Mouse (Mus musculus): ENCODE results near the gene Ccdc85b. TPM values are rescaled to one million over a fixed set of nuclear protein-coding genes. Genes with fewer than 3 reads are reported as not detected.

Gene Ccdc85b
- total and polyA plus RNA-seq, 2 experiments from 2014 or later, result 15.3 to 19.3 TPM

DNA sequence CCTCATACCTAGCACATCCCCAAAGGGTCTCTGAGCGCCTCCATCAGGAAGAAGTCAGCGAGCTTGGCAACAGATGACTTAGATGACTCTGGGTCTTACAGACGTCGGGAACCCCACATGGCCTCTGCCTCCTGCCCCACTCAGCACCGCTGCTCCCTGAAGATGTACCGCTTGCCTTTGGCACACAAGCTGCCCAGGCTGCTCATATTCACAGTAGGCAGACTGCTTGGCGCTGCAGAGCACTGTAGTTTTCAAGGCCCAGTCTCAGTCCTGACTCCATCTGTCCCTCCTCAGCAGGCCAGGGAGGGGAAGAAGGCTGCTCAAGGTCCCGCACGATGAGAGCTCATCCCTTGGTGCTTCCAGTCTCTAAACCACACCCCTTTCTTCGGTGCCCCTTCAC lies 35.4 kb downstream of the Ccdc85b start:
- Histone ChIP-seq H3K4me3 (ENCODE audit: low read depth, low read length) (no peak overlapping the region), H3K27me3 (ENCODE audit: insufficient read depth, low read length) (no peaks in the 10 kb centered on the region), H3K9ac (no peak overlapping the region), H3K36me3 (ENCODE audit: insufficient read depth) (peaks cover 45% of the 10 kb centered on the region), H3K27ac (ENCODE audit: low read depth, low read length) (no peak overlapping the region), H3K4me1 (ENCODE audit: insufficient read depth) (peaks cover 8% of the 10 kb centered on the region; the same call in 1 of the 2 replicates), H3K9me3 (ENCODE audit: low read length) (no peaks in the 10 kb centered on the region), H3K4me2 (ENCODE audit: low read depth) (no peak overlapping the region)
- 80% methylated on average over 10 of the region's 10 CpGs for WGBS
- ATAC-seq (no peak), DNase-seq (no peak)
- no peak for TF ChIP-seq CTCF (IDR thresholded peaks at IDR 0.05; ENCODE audit: low read depth)

DNA sequence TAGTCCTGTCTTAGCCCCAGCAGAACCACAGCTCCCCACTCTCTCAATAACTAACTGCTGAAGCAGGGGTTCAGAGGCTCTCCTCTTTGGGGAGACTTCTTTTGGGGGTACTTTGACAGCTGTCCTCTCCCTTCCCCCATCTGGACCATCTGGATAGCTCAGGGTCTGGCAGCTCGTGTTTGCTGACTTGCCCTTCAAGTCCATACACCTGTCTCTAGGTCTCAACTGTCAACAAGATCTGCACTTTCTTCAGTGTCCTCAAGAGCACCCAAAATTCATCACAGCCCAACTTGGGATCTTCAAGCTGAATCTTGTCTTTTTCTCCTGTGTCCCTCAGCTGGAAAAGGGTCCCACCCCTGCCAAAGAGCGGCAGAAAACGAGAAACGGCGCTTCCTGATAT lies 35.9 kb downstream of the Ccdc85b start:
- H3K36me3 ChIP-seq (ENCODE audit: insufficient read depth), result peaks cover 40% of the 10 kb centered on the region
- no peak overlapping the region for H3K9ac ChIP-seq
- no peaks in the 10 kb centered on the region for H3K27me3 ChIP-seq (ENCODE audit: insufficient read depth, low read length)
- peaks cover 8% of the 10 kb centered on the region; the same call in 1 of the 2 replicates for H3K4me1 ChIP-seq (ENCODE audit: insufficient read depth)
- WGBS, result 81% methylated on average over 5 of the region's 5 CpGs
- ATAC-seq (no peak), DNase-seq (no peak)
- no peak overlapping the region for H3K4me2 ChIP-seq (ENCODE audit: low read depth)
- H3K4me3 ChIP-seq (ENCODE audit: low read depth, low read length), result no peak overlapping the region
- no peaks in the 10 kb centered on the region for H3K9me3 ChIP-seq (ENCODE audit: low read length)
- H3K27ac ChIP-seq (ENCODE audit: low read depth, low read length), result no peak overlapping the region
- TF ChIP-seq CTCF (IDR thresholded peaks at IDR 0.05; ENCODE audit: low read depth), result no peak

DNA sequence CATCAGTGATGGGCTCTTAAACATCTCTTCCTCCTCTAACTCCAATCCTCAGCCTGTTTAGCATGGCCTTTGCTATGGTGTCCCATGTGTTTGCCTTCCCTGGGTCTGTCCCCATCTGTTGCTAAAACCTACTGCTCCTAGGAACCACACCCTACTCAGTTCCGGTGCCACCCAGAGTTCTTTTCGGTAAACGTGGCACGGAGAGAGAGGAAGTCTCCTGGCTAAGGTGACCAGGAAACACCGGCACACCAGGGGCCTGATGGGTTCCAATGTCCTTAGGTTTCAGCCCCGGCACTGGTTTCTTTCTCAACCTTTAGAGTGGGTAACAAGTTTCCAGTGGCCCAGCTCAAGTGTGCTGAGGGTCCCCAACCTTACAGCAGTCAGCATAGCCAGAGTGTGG lies 37.1 kb downstream of the Ccdc85b start:
- DNase-seq (no peak), ATAC-seq (no peak)
- peaks cover 33% of the 10 kb centered on the region for H3K36me3 ChIP-seq (ENCODE audit: insufficient read depth)
- H3K9ac ChIP-seq, result no peak overlapping the region
- H3K9me3 ChIP-seq (ENCODE audit: low read length), result no peaks in the 10 kb centered on the region
- no peak overlapping the region for H3K4me3 ChIP-seq (ENCODE audit: low read depth, low read length)
- no peaks in the 10 kb centered on the region for H3K27me3 ChIP-seq (ENCODE audit: insufficient read depth, low read length)
- no peak overlapping the region for H3K4me2 ChIP-seq (ENCODE audit: low read depth)
- peaks cover 8% of the 10 kb centered on the region; the same call in 1 of the 2 replicates for H3K4me1 ChIP-seq (ENCODE audit: insufficient read depth)
- H3K27ac ChIP-seq (ENCODE audit: low read depth, low read length), result no peak overlapping the region
- WGBS, result 97% methylated on average over 6 of the region's 6 CpGs
- no peak for TF ChIP-seq CTCF (IDR thresholded peaks at IDR 0.05; ENCODE audit: low read depth)

DNA sequence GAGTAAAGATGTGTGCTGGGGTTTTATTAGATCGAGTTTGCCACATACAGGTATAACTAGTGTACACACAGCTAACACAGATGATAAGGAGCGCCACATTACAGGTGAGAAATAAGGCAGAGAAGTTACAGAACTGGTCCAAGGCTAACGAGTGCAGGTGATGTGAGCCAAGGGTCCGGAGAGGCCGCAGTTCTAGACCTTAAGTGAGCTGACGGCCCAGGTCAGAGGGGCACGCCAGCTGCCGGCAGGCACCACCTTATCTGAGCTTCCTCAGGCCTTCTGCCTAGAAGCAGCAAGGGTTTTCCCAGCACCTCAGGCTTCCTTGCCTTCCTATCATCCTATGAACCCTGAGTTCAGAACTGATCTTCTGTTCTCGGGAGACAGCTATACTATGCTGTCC lies 38.1 kb downstream of the Ccdc85b start:
- no peak for TF ChIP-seq CTCF (IDR thresholded peaks at IDR 0.05; ENCODE audit: low read depth)
- peaks cover 33% of the 10 kb centered on the region for H3K36me3 ChIP-seq (ENCODE audit: insufficient read depth)
- H3K4me2 ChIP-seq (ENCODE audit: low read depth), result no peak overlapping the region
- no peaks in the 10 kb centered on the region for H3K9me3 ChIP-seq (ENCODE audit: low read length)
- ATAC-seq, result no peak
- no peak for DNase-seq
- WGBS, result 94% methylated on average over 9 of the region's 9 CpGs
- no peak overlapping the region for H3K9ac ChIP-seq
- no peaks in the 10 kb centered on the region for H3K27me3 ChIP-seq (ENCODE audit: insufficient read depth, low read length)
- H3K27ac ChIP-seq (ENCODE audit: low read depth, low read length), result no peak overlapping the region
- H3K4me1 ChIP-seq (ENCODE audit: insufficient read depth), result peaks cover 8% of the 10 kb centered on the region; the same call in 1 of the 2 replicates
- H3K4me3 ChIP-seq (ENCODE audit: low read depth, low read length), result no peak overlapping the region

DNA sequence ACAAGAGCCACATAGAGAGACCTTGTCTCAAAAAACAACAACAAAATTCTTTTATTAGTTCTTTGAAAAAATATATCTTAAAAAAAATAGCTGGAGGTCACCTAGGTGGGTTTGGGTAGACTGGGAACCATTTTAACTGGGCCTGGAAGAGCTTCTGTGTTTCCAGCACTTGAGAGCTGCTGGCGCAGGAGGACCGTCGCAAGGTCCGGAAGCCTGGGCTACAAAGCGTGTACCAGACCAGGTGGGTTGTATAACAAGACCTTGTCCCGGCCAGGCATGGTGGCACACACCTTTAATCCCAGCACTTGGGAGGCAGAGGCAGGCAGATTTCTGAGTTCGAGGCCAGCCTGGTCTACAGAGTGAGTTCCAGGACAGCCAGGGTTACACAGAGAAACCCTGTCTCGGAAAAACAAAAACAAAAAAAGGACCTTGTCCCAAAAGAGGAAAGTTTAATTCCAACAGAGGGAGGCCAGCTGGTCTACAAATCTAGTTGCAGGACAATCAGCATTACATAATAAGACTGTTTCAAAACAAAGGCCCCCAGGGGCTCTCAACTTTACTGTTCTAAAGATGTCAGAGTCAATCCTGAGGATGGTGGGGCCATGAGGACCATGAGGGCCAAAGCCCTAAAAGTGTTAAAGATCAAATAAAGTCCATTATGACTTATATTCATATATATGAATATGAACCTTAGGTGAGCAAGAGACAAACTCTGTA lies 38.8 kb downstream of the Ccdc85b start:
- Histone ChIP-seq H3K27ac (ENCODE audit: low read depth, low read length) (no peak overlapping the region), H3K9me3 (ENCODE audit: low read length) (no peaks in the 10 kb centered on the region), H3K4me3 (ENCODE audit: low read depth, low read length) (no peak overlapping the region), H3K4me2 (ENCODE audit: low read depth) (no peak overlapping the region), H3K9ac (no peak overlapping the region), H3K27me3 (ENCODE audit: insufficient read depth, low read length) (no peaks in the 10 kb centered on the region), H3K4me1 (ENCODE audit: insufficient read depth) (peaks cover 8% of the 10 kb centered on the region; the same call in 1 of the 2 replicates), H3K36me3 (ENCODE audit: insufficient read depth) (peaks cover 33% of the 10 kb centered on the region)
- no peak for TF ChIP-seq CTCF (IDR thresholded peaks at IDR 0.05; ENCODE audit: low read depth)
- 97% methylated on average over 8 of the region's 8 CpGs for WGBS
- ATAC-seq, result no peak
- no peak for DNase-seq

DNA sequence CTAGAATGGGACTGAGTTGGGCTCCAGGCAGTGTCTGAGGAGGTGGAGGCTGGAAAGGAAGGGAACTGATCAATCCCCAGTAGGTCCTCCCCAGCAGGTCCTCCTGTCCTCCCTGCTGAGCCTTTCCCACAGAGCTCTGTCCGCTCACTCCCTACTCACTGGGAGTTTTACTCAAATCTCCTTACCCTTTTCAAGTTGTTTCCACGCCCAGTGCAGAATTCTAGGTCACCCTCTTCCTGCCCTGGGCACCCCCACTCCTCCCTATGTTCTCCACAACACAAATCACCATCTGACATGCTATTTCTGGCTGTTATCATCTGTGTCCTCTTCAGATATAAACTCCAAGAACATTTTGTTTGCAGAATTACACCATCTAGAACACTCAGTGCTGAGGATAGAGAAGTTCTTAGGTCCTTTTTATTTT lies 43.1 kb downstream of the Ccdc85b start:
- Histone ChIP-seq H3K4me2 (ENCODE audit: low read depth) (no peak overlapping the region), H3K27me3 (ENCODE audit: insufficient read depth, low read length) (no peaks in the 10 kb centered on the region), H3K27ac (ENCODE audit: low read depth, low read length) (no peak overlapping the region), H3K9ac (no peak overlapping the region), H3K36me3 (ENCODE audit: insufficient read depth) (peaks cover 5% of the 10 kb centered on the region), H3K4me1 (ENCODE audit: insufficient read depth) (no peaks in the 10 kb centered on the region), H3K4me3 (ENCODE audit: low read depth, low read length) (no peak overlapping the region), H3K9me3 (ENCODE audit: low read length) (no peaks in the 10 kb centered on the region)
- WGBS, result 61% methylated on average over 2 of the region's 2 CpGs
- ATAC-seq (no peak), DNase-seq (no peak)
- no peak for TF ChIP-seq CTCF (IDR thresholded peaks at IDR 0.05; ENCODE audit: low read depth)

DNA sequence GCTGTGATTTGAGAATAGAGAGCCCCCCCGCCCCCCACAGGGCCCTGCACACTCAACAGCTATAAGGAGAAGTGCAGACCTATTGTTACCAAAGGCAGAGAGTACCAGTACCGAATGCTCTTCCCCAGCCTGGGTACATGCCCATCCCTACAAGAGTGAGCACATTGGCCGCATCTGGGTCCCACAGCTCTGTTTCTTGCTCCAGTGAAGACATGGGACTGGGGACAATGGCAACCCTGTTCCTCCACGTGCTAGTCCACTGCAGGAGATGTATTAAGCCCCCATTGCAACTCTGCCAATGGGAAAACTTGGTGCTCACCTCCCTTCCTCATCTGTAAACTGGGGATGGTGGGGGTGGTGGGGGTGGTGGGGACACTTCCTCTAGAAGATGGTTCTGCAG lies 43.9 kb downstream of the Ccdc85b start:
- Histone ChIP-seq H3K4me1 (ENCODE audit: insufficient read depth) (no peaks in the 10 kb centered on the region), H3K9me3 (ENCODE audit: low read length) (no peaks in the 10 kb centered on the region), H3K27me3 (ENCODE audit: insufficient read depth, low read length) (no peaks in the 10 kb centered on the region), H3K36me3 (ENCODE audit: insufficient read depth) (no peaks in the 10 kb centered on the region), H3K4me2 (ENCODE audit: low read depth) (no peak overlapping the region), H3K9ac (no peak overlapping the region), H3K4me3 (ENCODE audit: low read depth, low read length) (no peak overlapping the region), H3K27ac (ENCODE audit: low read depth, low read length) (no peak overlapping the region)
- 71% methylated on average over 4 of the region's 4 CpGs for WGBS
- DNase-seq (no peak), ATAC-seq (no peak)
- TF ChIP-seq CTCF (IDR thresholded peaks at IDR 0.05; ENCODE audit: low read depth), result no peak
